In genomic region chr4:88035361-88035760, GRCm38 (mm10) we compare ENCODE assay signal across 8 mouse cellular contexts. TPM values are rescaled to one million over a fixed set of nuclear protein-coding genes. Genes with fewer than 3 reads are reported as not detected.
A peak's percentile ranks its signal among the peaks of the same experiment; 100 is the strongest.
DNase-seq lines count a peak whose midpoint lies in the region; ATAC-seq and TF ChIP-seq lines count a peak whose summit lies in the region.

No protein-coding gene starts in this region.

- peak; percentile 69 for TF ChIP-seq CTCF in cerebellum, adult 2 months (IDR thresholded peaks at IDR 0.05; ENCODE audit: borderline replicate concordance, insufficient read depth, low read depth, low read length)

- ATAC-seq in inflammation-experienced regulatory T-cells, adult 6 months, result peak; percentile 16

- no peaks in the 10 kb centered on the region for H3K36me3 ChIP-seq in limb, embryonic 10.5 days
- no peaks in the 10 kb centered on the region for H3K36me3 ChIP-seq in midbrain, embryonic 10.5 days

- no peaks in the 10 kb centered on the region for H3K27me3 ChIP-seq in cerebellum, adult 2 months (ENCODE audit: control insufficient read depth, insufficient read depth, low read length)
- H3K27me3 ChIP-seq in limb, embryonic 10.5 days (ENCODE audit: low read depth, poor library complexity, severe bottlenecking), result peaks cover 10% of the 10 kb centered on the region; the same call in 1 of the 2 replicates
- H3K27me3 ChIP-seq in midbrain, embryonic 10.5 days (ENCODE audit: low read depth, poor library complexity, severe bottlenecking), result peaks cover 13% of the 10 kb centered on the region

- WGBS in cerebellum, adult 2 months, result 2% methylated on average over 11 of the region's 11 CpGs
- 1% methylated on average over 11 of the region's 11 CpGs for WGBS in limb, embryonic 10.5 days
- 2% methylated on average over 11 of the region's 11 CpGs for WGBS in midbrain, embryonic 10.5 days

- no peaks in the 10 kb centered on the region for H3K9me3 ChIP-seq in limb, embryonic 10.5 days (replicated peaks)
- H3K9me3 ChIP-seq in midbrain, embryonic 10.5 days (replicated peaks), result no peaks in the 10 kb centered on the region

- H3K27ac ChIP-seq in cerebellum, adult 2 months (ENCODE audit: insufficient read depth, low read length), result no peak overlapping the region
- H3K27ac ChIP-seq in limb, embryonic 10.5 days, result no peak overlapping the region
- H3K27ac ChIP-seq in midbrain, embryonic 10.5 days (replicated peaks), result 0 out of 2 replicates have a peak overlapping the region, but pooled peaks have one; percentile 60

- DNase-seq in layer of hippocampus, adult 11-12 months (ENCODE audit: low spot score), result peak; percentile 60
- no peak for DNase-seq in layer of hippocampus, adult 9-10 months (ENCODE audit: low spot score)
- peak; percentile 50 to 57 for DNase-seq in cerebellum, adult 2 months
- peak; percentile 32 for DNase-seq in gastrocnemius, postnatal 14 days
- DNase-seq in limb, embryonic 10.5 days (ENCODE audit: low spot score), result peak; percentile 67
- peak; percentile 65 for DNase-seq in midbrain, embryonic 10.5 days (ENCODE audit: low spot score)
- peak; percentile 36 to 68 for DNase-seq in spleen, postnatal 4 days (ENCODE audit: low spot score in 2 of 2)

- no peak for TF ChIP-seq POLR2A in cerebellum, adult 2 months (IDR thresholded peaks at IDR 0.05; ENCODE audit: borderline replicate concordance, insufficient read depth, low read length)

- no peak overlapping the region for H3K4me3 ChIP-seq in cerebellum, adult 2 months (replicated peaks; ENCODE audit: insufficient read depth, low read depth, low read length)
- H3K4me3 ChIP-seq in limb, embryonic 10.5 days, result peak overlapping the region; percentile 94
- H3K4me3 ChIP-seq in midbrain, embryonic 10.5 days, result peak overlapping the region; percentile 96

- intact Hi-C loops in gastrocnemius, postnatal 14 days (cut with DNase I; ENCODE audit: low total_unique reads), result loop anchor here (2.0 to 10.0 kb wide), 3 partner anchors 251 to 315 kb away; no protein-coding TSS in a partner anchor

- peaks cover 3% of the 10 kb centered on the region; the same call in 1 of the 2 replicates for H3K4me1 ChIP-seq in cerebellum, adult 2 months (ENCODE audit: control insufficient read depth, insufficient read depth, low read length)
- H3K4me1 ChIP-seq in limb, embryonic 10.5 days, result peaks cover 26% of the 10 kb centered on the region
- H3K4me1 ChIP-seq in midbrain, embryonic 10.5 days, result peaks cover 30% of the 10 kb centered on the region

RNA-seq across cellular contexts. Expression of gene Mllt3, which starts 2.2 kb away (rescaled TPM):
- polyA plus RNA-seq in cerebellum, adult 2 months (2012; rRNA removed), result 24.0 and 25.8 TPM in 2 replicates
- total RNA-seq in gastrocnemius, postnatal 14 days (2021), result 10 to 100 TPM; 33.5 TPM
- 100 to 1,000 TPM in 2 of 3 experiments, 10 to 100 TPM in 1; 91.7 to 126 (median 120) TPM for polyA plus RNA-seq in inflammation-experienced regulatory T-cells, adult 6 months (2017; shearing (Covaris generic))
- 46.7 and 49.7 TPM in 2 replicates for polyA plus RNA-seq in limb, embryonic 10.5 days (2016; fragmentation: Nextera tagmentation; extraction: Ambion mirVana)
- polyA plus RNA-seq in midbrain, embryonic 10.5 days (2016; fragmentation: Nextera tagmentation; extraction: Ambion mirVana), result 67.2 and 69.6 TPM in 2 replicates

RNA-seq across cellular contexts. Expression of gene Focad, which starts 59.1 kb away (rescaled TPM):
- polyA plus RNA-seq in cerebellum, adult 2 months (2012; rRNA removed), result 26.9 and 29.6 TPM in 2 replicates
- 10 to 100 TPM; 12.0 to 14.6 TPM for total RNA-seq in gastrocnemius, postnatal 14 days (2021)
- 10 to 100 TPM in 2 of 3 experiments, 1 to 10 TPM in 1; 6.9 to 14.5 (median 11.6) TPM for polyA plus RNA-seq in inflammation-experienced regulatory T-cells, adult 6 months (2017; shearing (Covaris generic))
- 13.9 and 14.1 TPM in 2 replicates for polyA plus RNA-seq in limb, embryonic 10.5 days (2016; fragmentation: Nextera tagmentation; extraction: Ambion mirVana)
- 17.6 and 18.1 TPM in 2 replicates for polyA plus RNA-seq in midbrain, embryonic 10.5 days (2016; fragmentation: Nextera tagmentation; extraction: Ambion mirVana)
